Mouse (Mus musculus) megakaryocyte, embryonic 14.5 days (primary cell): Measurements from ENCODE around the gene Mindy4.

Source experiments
- FLI1 ChIP-seq: IDR thresholded peaks from 2 replicates; pipeline ENCODE4 v1.6.1; 2012; ENCODE audit warnings: low read length, inconsistent platforms, mixed read lengths
- GATA1 ChIP-seq: IDR thresholded peaks from 3 replicates; pipeline ENCODE4 v1.6.1; 2012; ENCODE audit warnings: mixed read lengths, low read length, inconsistent platforms, borderline replicate concordance

DNA sequence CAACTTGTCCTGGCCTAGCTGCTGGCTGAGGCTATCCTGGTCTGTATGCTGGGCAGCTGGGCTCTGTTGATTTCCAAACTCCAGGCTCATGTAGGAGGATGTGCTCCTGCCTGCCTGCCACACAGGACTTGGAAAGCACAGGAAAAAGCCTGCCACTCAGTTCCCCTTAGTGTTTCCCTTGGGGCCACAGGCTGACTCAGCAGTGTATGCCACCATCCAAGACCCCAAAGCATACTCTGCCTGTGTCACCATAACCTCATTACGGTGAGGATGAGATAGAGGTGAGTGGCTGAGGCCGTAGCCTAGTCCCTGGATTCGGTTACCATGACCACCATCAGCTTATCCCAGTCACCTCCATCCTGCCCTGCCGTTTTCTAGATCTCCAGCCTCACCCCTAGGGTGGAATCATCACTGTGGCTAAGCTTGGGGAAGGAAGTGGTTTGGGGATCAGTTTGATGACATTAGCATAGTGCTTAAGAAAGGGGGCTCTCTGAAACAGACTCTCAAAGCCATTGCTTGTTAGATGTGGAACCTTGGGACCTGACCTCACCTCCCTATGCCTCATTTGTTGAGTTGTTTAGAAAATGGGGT, 73.6 kb downstream of the Mindy4 start:
- TF ChIP-seq GATA1 (no peak), FLI1 (no peak)
